Mouse (Mus musculus) testis, adult 2 months (tissue): Measurements from ENCODE around the gene Emd.

ENCODE experiments used
- CTCF ChIP-seq: fragments of 200-500 bp; IDR thresholded peaks from 2 replicates; pipeline ENCODE4 v1.5.1; 2012; ENCODE audit warnings: low read depth, mild to moderate bottlenecking, inconsistent platforms, low read length, moderate library complexity; ENCODE audit not compliant: control insufficient read depth, insufficient read depth, insufficient replicate concordance
- POLR2A ChIP-seq: fragments of 200-500 bp; IDR thresholded peaks from 2 replicates; pipeline ENCODE4 v1.6.1; 2012; ENCODE audit warnings: low read depth, mild to moderate bottlenecking, inconsistent platforms, low read length, moderate library complexity; ENCODE audit not compliant: control insufficient read depth

DNA sequence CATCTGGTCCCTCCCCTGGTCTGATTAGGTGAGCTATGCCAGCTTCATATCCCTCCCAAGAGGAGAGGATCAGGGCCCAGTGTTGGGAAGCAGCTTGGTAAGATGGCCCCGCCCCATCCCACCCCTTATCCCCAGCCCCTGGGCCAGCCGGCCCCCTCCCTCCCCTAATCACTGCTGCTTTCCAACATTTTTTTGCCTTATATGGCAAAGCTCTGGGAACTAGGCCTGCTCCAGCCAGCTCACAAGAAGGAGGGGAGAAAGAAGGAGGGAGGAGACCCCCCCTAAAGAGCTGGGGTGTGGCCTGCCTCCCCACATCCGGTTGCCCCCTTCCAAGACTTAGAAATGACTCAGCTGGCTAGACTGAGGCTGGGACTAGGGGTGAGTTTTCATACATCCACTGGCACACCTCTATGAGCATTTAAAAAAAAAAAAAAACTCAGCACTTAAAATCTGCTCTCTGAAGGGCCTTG is 9.8 kb upstream of the Emd start:
- no peak for TF ChIP-seq CTCF
- no peak for TF ChIP-seq POLR2A
